Mouse (Mus musculus) cerebral cortex, adult 2 months (tissue): ENCODE measurements around the gene Nde1.

Experiments used
- WGBS: fragments of 180-500 bp; shearing (Covaris S2); methylation state at CpG from one replicate; pipeline ENCODE4 v1.1.7; 2018; 5-methylcytosine and 5-hydroxymethylcytosine counted together

Nde1 gene

DNA sequence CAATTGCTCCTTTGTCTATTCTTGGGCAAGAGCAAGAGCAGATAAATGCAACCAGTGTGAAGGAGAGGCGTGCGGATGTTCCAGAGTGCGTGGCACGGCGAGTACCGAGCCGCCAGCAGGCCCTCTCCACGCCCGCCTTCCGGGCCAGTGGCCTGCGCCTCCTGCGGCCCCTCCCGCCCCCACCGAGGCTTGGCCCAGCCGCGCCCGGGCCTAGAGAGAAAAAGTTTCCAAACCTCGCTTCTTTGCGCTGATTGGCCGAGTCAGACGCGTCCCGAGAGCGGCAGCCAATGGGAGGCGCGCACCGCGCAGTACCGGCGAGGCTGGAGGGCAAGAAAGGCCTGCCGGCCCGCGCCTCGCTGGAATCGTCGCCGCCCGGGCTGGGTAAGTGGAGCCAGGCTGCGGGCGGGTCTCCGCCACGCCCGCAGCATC, at the start of gene Nde1, which contains the start of gene Marf1:
Nde1 (plus strand) TSS at position 288 of the 429 bp plus-strand sequence.
Marf1 (minus strand) TSS at position 364 of the 429 bp plus-strand sequence.
- WGBS = under 1% methylated on average over 43 of the region's 43 CpGs

DNA sequence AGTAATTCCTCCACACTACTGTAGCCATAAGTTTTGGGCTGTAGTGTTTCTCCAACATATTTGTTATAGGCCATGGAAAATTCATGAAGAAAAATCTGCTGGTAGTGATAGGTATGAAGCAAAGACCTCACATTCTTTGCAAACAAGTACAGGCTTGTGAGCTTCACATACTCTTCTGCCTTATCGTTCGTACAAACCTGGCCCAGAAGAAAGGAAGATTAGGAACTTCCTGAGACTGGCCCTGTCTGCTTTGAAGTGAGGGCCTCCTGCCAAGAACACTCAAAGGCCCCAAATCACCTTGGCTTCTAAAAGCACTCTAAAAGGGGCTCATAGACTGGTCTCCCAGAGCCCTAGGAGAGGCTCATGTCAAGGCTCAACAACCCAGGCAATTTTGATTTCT, 45.8 kb upstream of the Nde1 start:
- WGBS = 62% methylated on average over 2 of the region's 2 CpGs

GRCm38 (mm10) chr16:14120941-14121340, 42.1 kb upstream of the Nde1 start:
- WGBS = 92% methylated on average over 5 of the region's 5 CpGs

DNA sequence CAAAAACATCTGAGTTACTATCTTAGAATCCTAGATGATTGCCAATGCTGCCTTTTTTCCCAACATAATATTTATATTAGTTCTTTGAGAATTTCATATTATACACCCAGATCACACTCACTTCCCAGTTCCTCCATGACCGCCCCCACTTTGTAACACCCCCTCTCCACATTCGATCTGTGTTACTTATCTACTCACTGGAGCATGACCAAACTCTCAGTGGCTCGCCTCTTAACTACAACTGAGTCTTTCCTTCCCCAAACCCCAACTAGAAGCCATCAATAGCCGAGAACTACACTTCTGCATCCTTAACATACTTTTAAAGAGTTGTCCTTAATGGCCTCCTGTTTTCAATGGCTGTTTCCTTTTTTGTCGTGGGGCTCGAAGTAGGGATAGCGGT, 41.5 kb upstream of the Nde1 start:
- 75% methylated on average over 7 of the region's 7 CpGs for WGBS

- 55% methylated on average over 2 of the region's 2 CpGs for WGBS
Observed at GRCm38 (mm10) chr16:14123901-14124300, 39.2 kb upstream of the Nde1 start.

DNA sequence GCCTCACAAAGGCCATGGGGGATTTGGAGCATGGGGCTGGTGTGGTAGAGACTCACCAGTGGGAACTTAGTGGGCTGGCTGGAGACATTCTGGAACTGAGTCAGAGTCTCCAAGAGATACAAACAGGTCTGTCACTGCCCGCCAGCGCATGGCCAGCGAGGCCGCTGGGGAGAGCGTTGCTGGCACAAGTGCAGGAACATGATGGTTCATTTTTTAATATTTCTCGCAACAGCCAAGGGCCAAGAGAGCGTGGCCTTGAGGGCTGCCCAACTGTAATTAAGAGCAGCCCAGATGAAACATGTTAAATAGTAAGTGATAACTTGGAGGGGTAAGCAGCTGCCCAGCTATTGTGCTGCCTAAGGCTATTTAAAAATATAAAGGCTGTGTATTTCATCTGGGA, 38.4 kb upstream of the Nde1 start:
- WGBS = 98% methylated on average over 7 of the region's 7 CpGs

DNA sequence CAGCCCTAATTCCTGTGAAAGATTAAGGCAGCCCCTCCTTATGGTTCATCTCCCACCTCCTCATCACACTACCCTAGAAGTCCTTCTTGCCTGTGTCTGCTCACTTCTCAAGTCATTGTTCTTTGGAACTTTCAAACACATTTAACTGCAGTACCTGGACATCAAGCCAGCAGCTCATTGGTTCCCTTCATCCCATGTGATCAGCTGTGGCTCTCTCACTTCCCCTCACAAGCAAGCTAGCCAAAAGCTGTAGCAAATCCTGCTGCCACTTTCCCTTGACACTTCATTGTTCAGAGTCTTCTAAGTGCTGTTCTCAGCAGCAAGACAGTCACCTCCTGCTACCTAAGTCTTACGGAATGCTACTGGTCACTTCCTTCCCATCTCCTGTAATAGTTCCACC, 37.8 kb upstream of the Nde1 start:
- 90% methylated on average over 1 of the region's 1 CpGs for WGBS

DNA sequence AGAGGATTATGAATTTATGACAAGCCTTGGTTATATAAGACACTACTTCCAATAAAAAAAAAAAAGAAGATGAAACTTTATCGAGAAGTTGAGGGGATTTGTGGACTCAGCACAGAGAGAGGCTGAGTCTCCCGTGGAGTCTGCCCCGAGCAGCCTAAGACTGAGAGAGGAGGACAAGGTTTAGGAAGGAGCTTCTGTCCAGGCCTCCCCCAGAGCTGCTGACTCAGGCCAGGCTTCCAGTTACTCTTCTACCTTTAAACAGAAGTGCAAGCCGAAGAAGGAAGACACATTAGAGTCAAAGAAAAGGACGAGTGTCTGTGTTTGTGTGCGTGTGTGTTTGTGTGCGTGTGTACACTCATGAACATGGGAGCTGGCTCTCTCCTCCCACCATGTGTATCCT, 32.3 kb upstream of the Nde1 start:
- WGBS = 85% methylated on average over 7 of the region's 7 CpGs

DNA sequence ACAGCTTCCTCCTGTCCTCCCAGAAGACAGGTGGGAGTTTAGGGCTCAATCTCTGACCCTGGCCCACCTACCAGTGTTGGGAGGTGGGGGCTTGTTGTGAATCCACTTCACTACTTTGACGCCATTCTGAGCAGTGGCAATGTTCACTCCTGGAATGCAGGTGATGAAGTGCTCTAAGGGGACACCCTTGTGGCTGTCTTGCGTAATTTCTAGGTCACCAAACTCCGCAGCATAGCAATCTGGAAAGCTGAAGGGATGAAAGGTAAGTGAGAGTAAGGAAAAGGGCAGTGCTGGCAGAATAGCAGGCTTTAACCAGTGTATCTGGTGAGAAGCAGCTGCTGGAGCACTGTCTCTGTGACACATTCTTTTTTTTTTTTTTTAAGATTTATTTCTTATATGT, 31.7 kb upstream of the Nde1 start:
- 77% methylated on average over 3 of the region's 3 CpGs for WGBS

DNA sequence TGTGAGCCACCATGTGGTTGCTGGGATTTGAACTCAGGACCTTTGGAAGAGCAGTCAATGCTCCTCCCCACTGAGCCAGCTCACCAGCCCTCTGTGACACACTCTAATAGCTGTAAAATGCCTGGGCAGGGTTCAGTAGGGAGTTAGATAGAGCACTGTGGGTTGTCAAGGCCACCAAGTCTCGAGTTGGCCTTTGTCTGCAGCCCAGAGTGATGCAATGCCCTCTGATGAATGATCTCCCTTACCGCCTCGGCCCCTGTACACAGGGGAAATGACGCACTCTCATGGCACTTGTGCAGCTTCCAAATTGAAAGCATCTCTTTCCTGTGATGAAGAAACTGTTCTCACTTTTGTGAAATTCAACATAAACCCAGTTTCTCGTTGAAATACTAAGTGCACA, 31.2 kb upstream of the Nde1 start:
- 75% methylated on average over 5 of the region's 5 CpGs for WGBS

DNA sequence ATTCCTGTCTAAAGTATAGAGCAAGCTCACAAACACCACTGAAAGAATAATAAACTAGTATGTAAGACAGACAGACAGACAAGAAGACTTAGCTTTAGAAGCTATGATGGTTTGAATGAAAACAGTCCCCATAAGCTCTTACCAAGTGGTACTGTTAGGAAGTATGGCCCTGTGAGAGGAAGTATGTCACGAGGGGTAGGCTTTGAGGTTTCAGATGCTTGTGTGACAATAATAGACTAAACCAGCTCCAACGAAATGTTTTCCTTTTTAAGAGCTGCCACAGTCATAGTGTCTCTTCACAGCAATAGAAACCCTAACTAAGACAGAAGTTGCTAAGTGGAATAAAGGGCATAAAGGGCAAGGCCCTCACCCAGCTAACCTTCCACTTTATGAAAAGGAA, 28.1 kb upstream of the Nde1 start:
- WGBS = 54% methylated on average over 2 of the region's 2 CpGs

DNA sequence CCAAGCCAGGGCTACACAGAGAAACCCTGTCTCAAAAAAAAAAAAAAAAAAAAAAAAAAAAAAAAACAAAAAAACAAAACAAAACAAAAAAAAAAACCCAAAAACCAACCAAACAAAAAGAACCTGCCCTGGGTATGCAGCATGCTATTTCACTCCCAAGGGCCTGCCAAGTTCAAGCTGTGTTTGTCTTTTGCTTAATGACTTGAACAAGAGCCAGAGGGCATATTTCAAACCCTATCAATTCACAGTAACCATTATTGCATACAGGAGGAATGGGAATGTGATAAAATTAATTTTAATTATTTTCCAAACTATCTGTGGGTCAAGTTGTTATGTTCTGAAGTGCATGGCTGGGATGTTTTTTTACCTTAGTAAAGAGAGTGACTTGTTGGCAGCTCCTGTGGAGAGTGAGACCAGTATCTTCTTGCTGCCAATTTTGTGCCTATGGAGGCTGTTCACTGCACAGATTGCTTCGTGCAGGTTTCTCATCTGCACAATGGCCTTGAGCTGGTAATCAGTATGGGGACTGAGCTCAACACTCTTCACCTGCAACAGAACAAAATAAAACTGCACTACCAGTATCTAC, 25.0 kb upstream of the Nde1 start:
- WGBS = 45% methylated on average over 1 of the region's 1 CpGs

DNA sequence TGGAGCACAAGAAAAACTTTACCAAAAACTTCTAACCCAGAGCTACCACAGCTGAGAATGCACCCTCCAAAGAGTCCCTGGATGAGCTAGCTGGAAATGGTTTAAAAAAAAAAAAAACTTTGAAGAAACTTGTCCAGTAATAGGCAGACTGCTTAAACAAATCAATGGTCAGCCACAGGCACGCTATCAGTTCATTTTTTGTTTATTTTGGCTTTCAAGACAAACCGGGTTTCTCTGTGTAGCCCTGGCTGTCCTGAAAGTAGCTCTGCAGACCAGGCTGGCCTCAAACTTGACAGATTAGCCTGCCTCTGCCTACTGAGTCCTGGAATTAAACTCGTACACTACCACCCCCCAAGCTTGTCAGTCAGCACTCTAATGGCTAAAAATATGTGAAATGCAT, 19.8 kb upstream of the Nde1 start:
- WGBS = 85% methylated on average over 3 of the region's 3 CpGs

GRCm38 (mm10) chr16:14151718-14152117, 11.4 kb upstream of the Nde1 start:
- 90% methylated on average over 4 of the region's 4 CpGs for WGBS

GRCm38 (mm10) chr16:14155638-14156037, 7.4 kb upstream of the Nde1 start:
- 70% methylated on average over 1 of the region's 2 CpGs for WGBS

DNA sequence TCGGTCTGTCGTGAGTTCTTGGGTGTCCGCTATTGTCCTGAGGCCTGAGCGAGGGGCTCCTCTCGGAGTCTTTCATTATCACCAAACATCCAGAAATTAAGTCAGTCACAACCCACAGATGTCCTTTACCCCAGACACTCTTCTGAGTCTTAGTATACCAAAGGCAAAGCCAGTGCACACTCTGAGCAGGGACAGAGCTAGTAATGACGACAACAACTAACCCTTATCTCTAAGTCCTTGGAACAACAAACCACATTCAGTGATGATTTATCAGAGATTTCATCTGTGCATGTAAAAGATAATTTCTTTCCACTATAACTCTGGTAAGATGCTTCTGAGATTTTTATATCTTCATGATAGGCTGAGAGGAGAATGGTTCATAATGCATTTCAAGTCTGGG, 6.8 kb upstream of the Nde1 start:
- WGBS = 86% methylated on average over 6 of the region's 6 CpGs

DNA sequence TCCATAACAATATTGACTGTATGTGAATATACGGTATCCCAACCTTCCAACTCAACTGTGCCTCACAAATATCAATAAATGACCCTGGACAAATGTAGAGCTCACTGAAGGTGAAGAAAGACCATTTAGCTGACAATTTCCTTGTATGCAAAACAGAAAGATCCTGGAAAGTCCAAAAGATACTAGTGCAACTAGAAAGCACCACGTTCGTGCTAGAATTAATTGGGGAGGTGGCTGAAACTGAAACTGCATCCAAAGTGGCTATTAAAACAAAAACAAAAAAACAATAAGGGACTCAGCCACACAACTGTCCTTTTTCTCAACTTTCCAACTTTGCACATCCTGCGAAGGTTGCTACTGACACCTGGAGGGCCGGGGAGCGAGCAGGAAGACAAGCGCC, 4.5 kb upstream of the Nde1 start:
- WGBS = 6% methylated on average over 7 of the region's 7 CpGs

DNA sequence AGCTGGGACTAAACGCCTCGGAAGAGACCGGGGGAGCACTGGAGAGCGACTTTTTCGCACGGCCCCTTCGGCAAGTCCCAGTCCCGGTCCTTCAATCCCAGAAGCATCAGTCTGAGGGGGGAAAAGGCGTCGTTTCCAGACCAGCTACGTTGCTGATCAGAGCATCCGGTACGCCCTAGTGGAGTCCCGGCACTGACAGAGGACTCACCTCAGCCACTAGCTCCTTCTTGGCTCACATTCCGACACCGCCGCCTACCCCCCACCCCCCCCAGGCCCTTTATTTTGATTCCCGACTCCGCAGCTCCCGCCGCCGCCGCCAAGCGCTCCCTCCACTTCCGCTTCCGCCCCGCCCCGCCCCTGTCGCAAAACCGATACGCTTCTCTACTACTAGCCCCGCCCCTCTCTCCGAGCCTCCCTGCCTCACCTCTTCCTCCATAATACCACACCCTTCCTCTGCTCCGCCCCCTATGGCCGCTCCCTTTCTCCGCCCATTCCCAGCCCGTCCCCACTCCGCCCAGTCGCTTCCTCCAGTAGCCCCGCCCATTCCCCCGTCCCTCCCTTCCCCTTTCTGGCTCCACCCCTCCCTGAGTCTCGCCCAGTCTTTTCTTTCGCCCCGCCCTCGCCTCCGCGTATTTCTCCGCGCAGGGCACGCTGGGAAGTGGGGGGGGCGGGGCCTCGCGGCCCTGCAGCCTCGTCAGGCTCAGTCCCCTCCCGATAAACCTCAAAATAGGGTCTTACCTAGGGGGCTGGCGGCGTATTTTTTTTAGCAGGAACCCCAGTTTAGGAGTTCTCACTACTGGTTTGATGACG, 3.9 kb upstream of the Nde1 start:
- under 1% methylated on average over 54 of the region's 58 CpGs for WGBS

DNA sequence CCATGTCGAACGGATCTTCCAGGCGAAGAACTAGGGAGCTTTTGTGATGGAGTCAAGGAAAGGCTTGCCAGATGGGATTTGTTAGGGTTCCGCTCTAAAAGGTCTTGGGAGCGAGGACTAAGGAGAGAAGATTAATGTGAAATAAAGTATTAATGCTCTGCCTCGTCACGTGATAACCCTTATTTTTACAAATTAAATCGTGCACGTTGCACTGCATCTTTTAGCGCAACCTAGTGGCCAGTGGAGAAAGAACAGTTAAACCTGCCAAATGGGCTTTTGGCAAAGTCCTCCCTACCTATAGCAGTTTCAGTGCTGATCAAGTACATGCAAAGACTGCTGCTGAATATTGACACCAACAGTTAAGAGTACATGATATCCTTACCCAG, 3.3 kb upstream of the Nde1 start:
- WGBS = under 1% methylated on average over 10 of the region's 10 CpGs

- WGBS = 50% methylated on average over 1 of the region's 1 CpGs
Observed at GRCm38 (mm10) chr16:14160941-14161340, 2.1 kb upstream of the Nde1 start.

- WGBS = 9% methylated on average over 10 of the region's 10 CpGs
Observed at GRCm38 (mm10) chr16:14163731-14164130, 656 bp downstream of the Nde1 start.

- 90% methylated on average over 4 of the region's 4 CpGs for WGBS
Observed at GRCm38 (mm10) chr16:14166490-14166889, 3.4 kb downstream of the Nde1 start.

DNA sequence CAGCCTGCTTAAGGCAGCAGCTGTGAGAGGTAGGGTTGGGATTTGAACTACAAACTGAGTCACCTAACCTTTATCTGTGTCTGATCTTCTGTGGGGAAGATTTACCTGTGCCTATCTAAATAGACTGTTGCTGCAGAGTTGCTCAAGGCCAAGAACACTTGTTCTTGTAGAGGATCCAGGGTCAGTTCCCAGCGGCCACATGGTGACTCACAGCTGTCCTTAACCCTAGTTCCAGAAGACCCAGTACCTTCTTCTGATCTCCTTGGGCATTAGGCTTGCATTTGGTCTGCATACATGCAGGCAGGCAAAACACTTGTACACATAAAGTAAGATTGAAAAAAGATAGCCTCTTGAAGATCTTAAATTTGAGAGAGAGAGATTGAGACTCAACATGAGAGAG, 6.6 kb downstream of the Nde1 start:
- 100% methylated on average over 1 of the region's 1 CpGs for WGBS
